Mouse (Mus musculus): ENCODE measurements around the gene Gif. TPM values are rescaled to one million over a fixed set of nuclear protein-coding genes. Genes with fewer than 3 reads are reported as not detected.

Gif gene
- polyA plus RNA-seq, 1 experiment = not detected

DNA sequence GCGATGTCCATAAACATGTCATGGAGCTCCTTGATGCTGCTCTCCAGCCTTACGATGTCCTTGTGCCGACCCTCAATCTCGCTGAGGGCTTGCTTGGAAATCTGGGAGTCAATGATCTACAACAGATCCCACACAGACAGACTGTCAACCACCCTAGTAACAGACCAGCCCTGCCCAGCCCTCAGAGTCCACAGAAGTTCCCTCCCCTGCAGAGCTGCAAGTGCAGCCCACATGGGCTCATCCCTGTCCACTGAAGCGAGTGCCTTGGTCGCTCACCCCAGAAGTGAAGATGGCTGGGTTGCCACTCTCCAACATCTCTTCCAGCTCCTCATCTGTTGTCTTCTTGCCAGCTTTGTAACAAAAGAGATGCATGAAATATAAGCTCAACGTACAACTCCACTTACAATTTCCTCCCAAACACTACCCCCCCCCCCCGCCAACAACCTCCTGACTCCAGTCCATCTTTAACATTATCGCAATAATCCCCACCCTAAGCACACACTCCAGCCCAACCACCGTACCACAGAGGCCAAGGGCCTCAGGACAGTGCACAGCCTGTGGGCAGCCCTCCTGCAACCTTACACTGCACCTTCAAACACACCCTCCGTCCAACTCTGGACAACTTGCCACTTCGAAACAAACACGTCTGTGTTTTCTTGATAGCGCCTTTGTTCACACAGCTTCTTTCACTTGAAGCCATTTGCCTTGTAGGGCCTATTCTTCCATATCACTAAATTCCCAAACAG is 38.2 kb downstream of the Gif start:
- Histone ChIP-seq H3K4me3 (replicated peaks; ENCODE audit: control insufficient read depth, low read depth, low read length) (no peak overlapping the region), H3K27ac (ENCODE audit: control insufficient read depth, insufficient read depth, low read depth, low read length, poor library complexity) (no peak overlapping the region), H3K4me1 (ENCODE audit: control insufficient read depth, insufficient read depth, low read length) (no peaks in the 10 kb centered on the region)
- TF ChIP-seq CTCF (IDR thresholded peaks at IDR 0.05; ENCODE audit: control insufficient read depth, insufficient read depth, low read length) (no peak), POLR2A (IDR thresholded peaks at IDR 0.05; ENCODE audit: borderline replicate concordance, control insufficient read depth, low read depth, low read length) (no peak)
- WGBS = 86% methylated on average over 14 of the region's 14 CpGs

DNA sequence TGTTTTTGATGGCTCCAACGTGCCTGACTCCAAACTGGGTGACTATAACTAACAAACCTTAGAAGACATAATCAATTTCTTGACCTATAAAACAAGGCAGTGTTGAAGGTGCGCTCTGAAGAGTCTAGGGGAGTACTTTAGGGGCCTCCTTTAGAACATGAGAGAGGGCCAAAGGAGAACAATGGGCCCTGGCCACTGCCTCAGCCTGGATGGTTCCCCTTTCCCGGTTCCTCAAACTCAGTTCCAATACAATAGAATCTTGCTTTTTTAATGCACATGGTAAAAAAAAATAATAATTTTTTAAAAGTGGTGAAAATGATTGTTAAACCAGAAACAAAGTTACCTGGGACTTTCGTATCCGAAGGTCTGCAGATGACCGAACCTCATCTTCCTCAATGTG is 40.5 kb downstream of the Gif start:
- H3K4me3 ChIP-seq (replicated peaks; ENCODE audit: control insufficient read depth, low read depth, low read length) = no peak overlapping the region
- no peak overlapping the region for H3K27ac ChIP-seq (ENCODE audit: control insufficient read depth, insufficient read depth, low read depth, low read length, poor library complexity)
- no peaks in the 10 kb centered on the region for H3K4me1 ChIP-seq (ENCODE audit: control insufficient read depth, insufficient read depth, low read length)
- TF ChIP-seq CTCF (IDR thresholded peaks at IDR 0.05; ENCODE audit: control insufficient read depth, insufficient read depth, low read length) = no peak
- TF ChIP-seq POLR2A (IDR thresholded peaks at IDR 0.05; ENCODE audit: borderline replicate concordance, control insufficient read depth, low read depth, low read length) = no peak
- WGBS = 82% methylated on average over 6 of the region's 6 CpGs

DNA sequence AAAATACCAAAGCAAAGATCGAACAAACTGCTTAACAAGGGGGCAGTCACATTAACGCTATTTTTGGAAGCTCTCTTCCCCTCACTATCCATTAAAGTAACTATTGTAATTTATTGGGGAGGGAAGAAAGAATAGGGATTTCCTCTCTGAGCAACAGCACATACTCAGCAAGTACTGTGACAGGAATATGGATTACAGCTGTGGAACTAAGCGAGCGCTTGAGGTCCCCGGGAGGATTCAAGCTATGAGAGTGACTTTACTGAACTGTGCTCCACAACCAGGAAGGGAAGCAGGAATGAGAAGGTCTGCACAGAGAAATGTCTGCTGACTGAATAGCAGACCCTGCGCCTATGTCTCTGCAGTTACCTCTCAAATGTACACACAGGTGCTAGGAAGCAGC is 41.5 kb downstream of the Gif start:
- 91% methylated on average over 6 of the region's 6 CpGs for WGBS
- no peaks in the 10 kb centered on the region for H3K4me1 ChIP-seq (ENCODE audit: control insufficient read depth, insufficient read depth, low read length)

DNA sequence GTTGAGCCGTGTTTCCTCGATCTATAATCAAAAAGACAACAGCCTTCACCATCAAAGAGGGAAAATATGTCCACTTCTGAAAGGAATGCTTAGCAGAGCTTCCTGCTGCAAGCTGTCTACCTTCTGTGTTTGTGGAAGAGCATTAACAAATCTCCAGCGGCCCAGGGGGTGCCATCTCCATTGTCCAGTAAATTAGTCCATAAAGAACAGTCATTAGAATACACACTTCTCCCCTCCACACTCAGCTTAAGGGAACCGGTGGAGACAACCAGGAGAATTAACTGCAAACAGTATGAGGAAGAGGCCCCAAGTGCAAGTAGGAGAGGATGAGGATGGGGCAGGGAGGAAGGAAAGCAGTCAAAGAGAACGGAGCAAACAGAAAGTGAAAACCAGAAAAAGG is 44.5 kb downstream of the Gif start:
- no peak overlapping the region for H3K4me3 ChIP-seq (replicated peaks; ENCODE audit: control insufficient read depth, low read depth, low read length)
- H3K4me1 ChIP-seq (ENCODE audit: control insufficient read depth, insufficient read depth, low read length) = no peaks in the 10 kb centered on the region
- no peak overlapping the region for H3K27ac ChIP-seq (ENCODE audit: control insufficient read depth, insufficient read depth, low read depth, low read length, poor library complexity)
- TF ChIP-seq CTCF (IDR thresholded peaks at IDR 0.05; ENCODE audit: control insufficient read depth, insufficient read depth, low read length) (no peak), POLR2A (IDR thresholded peaks at IDR 0.05; ENCODE audit: borderline replicate concordance, control insufficient read depth, low read depth, low read length) (no peak)
- WGBS = 49% methylated on average over 5 of the region's 5 CpGs

More for the DNA sequence above, 41.5 kb downstream of the Gif start:
- TF ChIP-seq CTCF (IDR thresholded peaks at IDR 0.05; ENCODE audit: control insufficient read depth, insufficient read depth, low read length) = no peak
- no peak for TF ChIP-seq POLR2A (IDR thresholded peaks at IDR 0.05; ENCODE audit: borderline replicate concordance, control insufficient read depth, low read depth, low read length)
- Histone ChIP-seq H3K4me3 (replicated peaks; ENCODE audit: control insufficient read depth, low read depth, low read length) (no peak overlapping the region), H3K27ac (ENCODE audit: control insufficient read depth, insufficient read depth, low read depth, low read length, poor library complexity) (no peak overlapping the region)

DNA sequence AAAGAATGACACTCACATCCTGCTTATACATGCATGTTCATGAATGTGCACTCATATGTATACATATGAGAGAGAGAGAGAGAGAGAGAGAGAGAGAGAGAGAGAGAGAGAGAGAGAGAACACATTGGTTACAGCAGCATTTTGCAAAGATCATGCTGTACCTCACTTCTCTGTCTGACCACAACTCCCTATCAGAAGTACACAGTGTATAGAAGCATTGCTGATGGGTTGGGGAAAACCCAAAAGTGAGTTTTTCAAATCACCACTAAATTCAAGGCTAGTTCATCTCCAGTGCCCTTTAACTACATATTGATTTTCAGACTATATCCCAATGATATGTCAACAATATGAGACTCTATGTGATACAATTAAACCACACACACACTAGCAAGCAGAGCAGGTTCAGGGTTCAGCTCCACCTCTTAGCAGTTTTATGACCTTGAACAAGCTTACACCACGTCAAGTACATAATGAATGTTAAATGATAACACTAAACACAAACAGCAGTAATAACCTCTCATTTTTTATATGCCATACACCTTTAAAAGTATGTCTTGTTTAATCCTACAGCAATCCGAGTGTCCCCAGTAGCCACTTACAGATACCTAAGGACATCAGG is 46.5 kb downstream of the Gif start:
- H3K4me1 ChIP-seq (ENCODE audit: control insufficient read depth, insufficient read depth, low read length) = no peaks in the 10 kb centered on the region
- 63% methylated on average over 2 of the region's 2 CpGs for WGBS
- TF ChIP-seq CTCF (IDR thresholded peaks at IDR 0.05; ENCODE audit: control insufficient read depth, insufficient read depth, low read length) (no peak), POLR2A (IDR thresholded peaks at IDR 0.05; ENCODE audit: borderline replicate concordance, control insufficient read depth, low read depth, low read length) (no peak)

DNA sequence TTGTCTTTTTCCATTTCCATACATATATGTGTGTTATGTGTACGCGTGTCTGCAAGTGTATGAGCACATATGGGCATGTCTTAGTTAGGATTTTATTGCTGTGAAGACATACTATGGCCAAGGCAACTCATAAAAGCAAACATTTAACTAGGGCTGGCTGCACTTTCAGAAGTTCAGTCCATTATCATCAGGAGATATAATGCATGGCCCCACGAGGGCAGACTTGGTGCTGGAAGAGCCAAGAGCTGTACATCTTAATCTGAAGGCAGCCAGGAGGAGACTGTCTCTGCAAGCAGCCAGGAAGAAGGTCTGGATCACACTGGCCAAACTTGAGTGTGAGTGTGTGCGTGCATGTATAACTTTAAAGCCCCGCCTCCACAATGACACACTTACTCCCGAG is 47.1 kb downstream of the Gif start:
- no peaks in the 10 kb centered on the region for H3K4me1 ChIP-seq (ENCODE audit: control insufficient read depth, insufficient read depth, low read length)
- H3K27ac ChIP-seq (ENCODE audit: control insufficient read depth, insufficient read depth, low read depth, low read length, poor library complexity) = no peak overlapping the region
- WGBS = 73% methylated on average over 6 of the region's 6 CpGs
- H3K4me3 ChIP-seq (replicated peaks; ENCODE audit: control insufficient read depth, low read depth, low read length) = no peak overlapping the region
- TF ChIP-seq CTCF (IDR thresholded peaks at IDR 0.05; ENCODE audit: control insufficient read depth, insufficient read depth, low read length) = no peak
- TF ChIP-seq POLR2A (IDR thresholded peaks at IDR 0.05; ENCODE audit: borderline replicate concordance, control insufficient read depth, low read depth, low read length) = no peak

More for the DNA sequence above, 46.5 kb downstream of the Gif start:
- H3K27ac ChIP-seq (ENCODE audit: control insufficient read depth, insufficient read depth, low read depth, low read length, poor library complexity) = no peak overlapping the region
- no peak overlapping the region for H3K4me3 ChIP-seq (replicated peaks; ENCODE audit: control insufficient read depth, low read depth, low read length)

DNA sequence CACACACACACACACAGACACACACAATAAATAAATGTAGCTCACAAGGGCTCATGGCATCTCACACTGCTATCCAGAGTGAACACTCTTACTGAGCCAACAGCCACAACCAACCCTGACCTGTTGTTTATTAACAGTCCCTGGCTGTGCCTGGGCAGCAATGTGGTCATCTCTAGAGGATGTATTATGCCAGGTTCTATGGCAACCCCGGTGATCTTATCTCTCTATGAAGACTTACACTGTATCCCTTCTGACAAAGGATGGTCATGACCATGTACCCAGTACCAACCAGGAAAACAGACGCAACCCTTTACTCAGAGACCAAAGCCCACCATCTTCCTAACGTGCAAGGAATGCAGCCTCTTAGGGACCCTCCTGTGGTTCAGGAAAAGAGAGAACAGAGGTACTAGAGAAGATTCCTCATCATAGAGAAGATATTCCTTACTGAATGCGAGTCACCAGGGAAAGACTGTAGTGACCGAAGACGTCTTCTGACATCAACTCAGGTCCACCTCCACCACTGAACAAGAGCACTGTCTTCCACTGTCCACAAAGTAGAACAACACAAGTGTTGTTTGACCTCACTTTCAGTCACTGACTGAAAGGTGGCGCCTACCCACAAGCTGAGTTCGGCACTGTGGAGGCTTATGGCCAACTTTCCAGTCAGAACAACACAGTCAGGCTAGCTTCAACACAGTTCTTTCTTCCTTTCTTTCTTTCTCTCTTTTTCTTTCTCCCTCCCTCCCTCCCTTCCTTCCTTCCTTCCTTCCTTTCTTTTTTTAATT is 53.4 kb downstream of the Gif start:
- no peak; the same call in 1 of the 2 replicates for TF ChIP-seq CTCF (IDR thresholded peaks at IDR 0.05; ENCODE audit: control insufficient read depth, insufficient read depth, low read length)
- WGBS = 57% methylated on average over 8 of the region's 8 CpGs
- Histone ChIP-seq H3K4me1 (ENCODE audit: control insufficient read depth, insufficient read depth, low read length) (no peaks in the 10 kb centered on the region; the same call in 1 of the 2 replicates), H3K27ac (ENCODE audit: control insufficient read depth, insufficient read depth, low read depth, low read length, poor library complexity) (no peak overlapping the region), H3K4me3 (replicated peaks; ENCODE audit: control insufficient read depth, low read depth, low read length) (no peak overlapping the region)

DNA sequence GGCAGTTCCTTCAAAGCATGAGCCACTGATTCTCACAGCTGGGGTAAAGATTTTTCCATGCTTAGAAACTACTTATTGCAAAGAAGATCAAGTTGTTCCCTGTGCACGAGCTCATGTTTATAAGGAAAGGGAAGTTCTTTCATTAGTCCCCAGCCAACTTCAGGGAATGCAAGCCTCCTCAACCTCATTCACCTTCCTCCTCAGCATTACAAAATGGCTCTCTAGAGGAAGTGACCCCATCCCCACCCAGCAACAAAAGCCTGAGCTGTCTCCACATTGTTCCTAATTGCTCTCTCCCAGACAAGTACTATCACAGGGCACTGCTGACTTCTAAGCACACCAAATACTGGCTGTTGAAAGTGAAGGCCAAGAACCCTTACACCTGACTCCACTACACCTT is 57.1 kb downstream of the Gif start:
- no peak overlapping the region for H3K4me3 ChIP-seq (replicated peaks; ENCODE audit: control insufficient read depth, low read depth, low read length)
- WGBS = 3% methylated on average over 1 of the region's 1 CpGs
- no peak overlapping the region for H3K27ac ChIP-seq (ENCODE audit: control insufficient read depth, insufficient read depth, low read depth, low read length, poor library complexity)
- peaks cover 5% of the 10 kb centered on the region for H3K4me1 ChIP-seq (ENCODE audit: control insufficient read depth, insufficient read depth, low read length)
- no peak for TF ChIP-seq POLR2A (IDR thresholded peaks at IDR 0.05; ENCODE audit: borderline replicate concordance, control insufficient read depth, low read depth, low read length)
- no peak for TF ChIP-seq CTCF (IDR thresholded peaks at IDR 0.05; ENCODE audit: control insufficient read depth, insufficient read depth, low read length)

All from bone marrow, adult 2 months (tissue).